Mouse (Mus musculus) cerebellum, adult 2 months (tissue): ENCODE results near the gene Ubl4b.

Source experiments
- CTCF ChIP-seq: fragments of 200-500 bp; IDR thresholded peaks from 2 replicates; pipeline ENCODE4 v1.5.1; 2011; ENCODE audit warnings: low read depth, mild to moderate bottlenecking, control low read depth, low read length, moderate library complexity, borderline replicate concordance; ENCODE audit not compliant: insufficient read depth
- POLR2A ChIP-seq: fragments of 200-500 bp; IDR thresholded peaks from 2 replicates; pipeline ENCODE4 v1.6.1; 2011; ENCODE audit warnings: low read length, control low read depth, borderline replicate concordance; ENCODE audit not compliant: insufficient read depth

GRCm38 (mm10) chr3:107597134-107597533 is 42.3 kb upstream of the Ubl4b start:
- TF ChIP-seq POLR2A (no peak), CTCF (no peak)
